Mouse (Mus musculus): ENCODE results near the gene Dock10.

DNA sequence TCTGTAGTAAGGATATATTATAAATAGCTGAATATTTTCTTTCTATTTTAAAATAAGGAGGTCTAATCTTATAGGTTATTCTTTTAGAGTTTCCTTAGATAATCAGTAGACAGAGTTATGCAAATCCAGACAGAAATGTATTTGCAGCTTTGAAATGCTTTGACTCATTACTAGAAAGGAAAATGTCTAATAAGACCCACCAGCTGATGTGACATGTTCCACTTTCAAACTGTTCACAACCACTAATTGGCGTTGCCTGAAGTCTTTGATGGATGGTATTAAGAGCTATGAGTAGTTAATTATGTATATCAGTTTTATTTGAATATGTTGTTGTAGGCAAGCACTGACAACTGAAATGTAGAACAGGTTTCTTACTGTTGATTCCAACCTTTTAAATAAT lies 298.4 kb downstream of the Dock10 start:
- no peak for TF ChIP-seq CTCF (IDR thresholded peaks at IDR 0.05; ENCODE audit: insufficient read depth, low read depth, low read length)
- TF ChIP-seq POLR2A (IDR thresholded peaks at IDR 0.05; ENCODE audit: insufficient read depth, low read depth, low read length), result no peak
